Mouse (Mus musculus) G1E (cell line): ENCODE data around the gene Dgat2. TPM values are rescaled to one million over a fixed set of nuclear protein-coding genes. Genes with fewer than 3 reads are reported as not detected.

Experiments
- ATAC-seq: 2 replicates; pipeline ENCODE4 v1.8.0; 2016; ENCODE audit warnings: mild to moderate bottlenecking; ENCODE audit not compliant: insufficient number of reproducible peaks, poor library complexity, low FRiP score, severe bottlenecking; ENCODE audit errors: extremely low read depth
- DNase-seq: peaks from one replicate; pipeline ENCODE4 v3.0.0; 2012; ENCODE audit warnings: low spot score
- H3K27me3 ChIP-seq: 2 replicates; pipeline ENCODE4 v1.6.1; 2012; ENCODE audit warnings: mild to moderate bottlenecking, low read length, inconsistent platforms; ENCODE audit not compliant: insufficient read depth
- H3K36me3 ChIP-seq: replicated peaks from 2 replicates; pipeline ENCODE3; 2012; ENCODE audit warnings: mild to moderate bottlenecking, inconsistent platforms
- H3K4me1 ChIP-seq: 2 replicates; pipeline ENCODE4 v1.6.1; 2012; ENCODE audit warnings: low read depth, low read length, inconsistent platforms, mixed read lengths; ENCODE audit not compliant: insufficient read depth
- H3K4me3 ChIP-seq: 2 replicates; pipeline ENCODE4 v1.5.1; 2012; ENCODE audit warnings: low read depth, mild to moderate bottlenecking, inconsistent platforms, low read length, moderate library complexity, mixed read lengths
- H3K9me3 ChIP-seq: replicated peaks from 2 replicates; pipeline ENCODE4 v1.6.1; 2012; ENCODE audit warnings: inconsistent platforms
- CTCF ChIP-seq: IDR thresholded peaks from 2 replicates; pipeline ENCODE4 v1.5.1; 2012; ENCODE audit warnings: low read depth, low read length, inconsistent platforms, mixed read lengths
- GATA1 ChIP-seq: IDR thresholded peaks from 2 replicates; pipeline ENCODE4 v1.6.1; 2012; ENCODE audit warnings: borderline replicate concordance, low read length, inconsistent platforms, mixed read lengths
- GATA2 ChIP-seq: IDR thresholded peaks from 2 replicates; pipeline ENCODE4 v1.6.1; 2012; ENCODE audit warnings: low read depth, low read length, inconsistent platforms, borderline replicate concordance
- POLR2AphosphoS5 ChIP-seq: IDR thresholded peaks from 2 replicates; pipeline ENCODE4 v1.6.1; 2012; ENCODE audit warnings: low read depth, low read length, inconsistent platforms; ENCODE audit not compliant: insufficient replicate concordance
- TAL1 ChIP-seq: conservative IDR thresholded peaks from 2 replicates; pipeline ENCODE4 v1.6.1; 2012; ENCODE audit warnings: low read depth, low read length, inconsistent platforms, mixed read lengths
- polyA plus RNA-seq: library from polyadenylated mRNA; stranded (reverse); fragments of >175 nt; gene quantifications from 2 replicates; pipeline ENCODE4 v1.2.3, GENCODE M21; 2012
- total RNA-seq, 2 experiments: library from RNA; stranded (forward) in 1 of 2; stranded (reverse) in 1 of 2; fragments of 200-1000 nt in 1 of 2; fragments of >200 nt in 1 of 2; fragmentation: Nextera tagmentation in 1 of 2; gene quantifications; 2 replicates each; pipeline ENCODE4 v1.2.3; 2014 to 2017

Gene Dgat2
- total and polyA plus RNA-seq, 3 experiments = 0.08 to 0.27 TPM; not detected in 1

DNA sequence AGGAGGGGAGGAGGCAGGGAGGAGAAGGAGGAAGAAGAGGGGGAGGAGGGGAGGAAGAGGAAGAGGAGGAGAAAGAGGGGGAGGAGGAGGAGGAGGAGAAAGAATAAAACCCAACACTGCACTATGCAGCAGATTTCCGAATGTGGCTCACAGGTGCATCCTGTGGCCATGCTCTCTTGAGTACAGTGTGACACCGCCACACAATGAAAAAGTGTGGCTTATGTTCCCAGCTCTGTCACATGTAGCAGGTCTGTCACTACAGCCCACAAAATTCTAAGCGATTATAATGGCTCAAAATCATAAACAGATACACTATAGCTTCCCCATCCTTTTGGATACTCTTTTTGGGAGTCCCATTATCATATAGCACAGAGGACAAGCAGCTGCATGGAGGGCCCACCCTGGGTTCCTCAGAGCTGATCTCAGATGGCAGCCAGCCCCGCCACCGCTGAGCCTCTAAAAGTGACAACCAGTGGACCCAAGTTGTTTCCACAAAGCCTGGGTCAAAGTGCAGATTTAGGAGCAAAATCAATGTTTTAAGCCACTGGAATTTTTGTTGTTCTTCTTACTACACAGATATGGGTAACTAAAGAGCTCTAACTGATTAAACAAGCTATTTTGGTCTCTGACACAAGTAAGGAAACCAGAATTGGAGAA lies 61.5 kb downstream of the Dgat2 start:
- Histone ChIP-seq H3K36me3 (peaks cover 53% of the 10 kb centered on the region), H3K4me1 (peaks cover 9% of the 10 kb centered on the region), H3K4me3 (no peak overlapping the region), H3K9me3 (peaks cover 3% of the 10 kb centered on the region), H3K27me3 (no peaks in the 10 kb centered on the region)
- no peak for ATAC-seq
- TF ChIP-seq CTCF = no peak
- no peak for TF ChIP-seq GATA1
- no peak for TF ChIP-seq POLR2AphosphoS5
- no peak for TF ChIP-seq TAL1
- TF ChIP-seq GATA2 = no peak
- no peak for DNase-seq

DNA sequence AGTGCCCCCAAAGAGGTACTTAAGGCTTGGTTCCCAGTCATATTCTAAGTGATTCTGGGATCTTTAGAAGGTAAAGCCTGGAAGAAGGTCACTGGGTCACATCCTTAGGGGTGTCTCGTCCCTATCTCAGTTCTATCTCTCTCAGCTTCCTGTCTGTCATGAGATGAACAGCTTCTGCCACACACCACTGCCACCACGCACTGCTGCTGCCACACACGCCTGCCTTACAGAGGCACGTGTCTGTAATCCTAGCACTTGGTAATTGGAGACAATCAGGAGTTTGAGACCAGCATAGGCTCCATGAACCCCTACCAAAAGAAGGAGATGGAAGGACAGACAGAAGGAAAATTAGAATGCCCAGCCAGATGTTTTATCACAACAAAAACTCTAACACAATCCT lies 62.4 kb downstream of the Dgat2 start:
- Histone ChIP-seq H3K4me1 (peaks cover 9% of the 10 kb centered on the region), H3K9me3 (peaks cover 3% of the 10 kb centered on the region), H3K4me3 (no peak overlapping the region), H3K27me3 (no peaks in the 10 kb centered on the region), H3K36me3 (peaks cover 56% of the 10 kb centered on the region)
- no peak for DNase-seq
- ATAC-seq = no peak
- TF ChIP-seq CTCF = no peak
- no peak for TF ChIP-seq GATA1
- TF ChIP-seq GATA2 = no peak
- no peak for TF ChIP-seq POLR2AphosphoS5
- no peak for TF ChIP-seq TAL1

GRCm38 (mm10) chr7:99116781-99117180 lies 65.7 kb downstream of the Dgat2 start:
- no peak for DNase-seq
- Histone ChIP-seq H3K9me3 (no peaks in the 10 kb centered on the region), H3K36me3 (peaks cover 58% of the 10 kb centered on the region), H3K4me3 (no peak overlapping the region), H3K27me3 (no peaks in the 10 kb centered on the region), H3K4me1 (peaks cover 9% of the 10 kb centered on the region)
- TF ChIP-seq CTCF (no peak), POLR2AphosphoS5 (no peak), GATA1 (no peak), GATA2 (no peak), TAL1 (no peak)
- ATAC-seq = no peak

DNA sequence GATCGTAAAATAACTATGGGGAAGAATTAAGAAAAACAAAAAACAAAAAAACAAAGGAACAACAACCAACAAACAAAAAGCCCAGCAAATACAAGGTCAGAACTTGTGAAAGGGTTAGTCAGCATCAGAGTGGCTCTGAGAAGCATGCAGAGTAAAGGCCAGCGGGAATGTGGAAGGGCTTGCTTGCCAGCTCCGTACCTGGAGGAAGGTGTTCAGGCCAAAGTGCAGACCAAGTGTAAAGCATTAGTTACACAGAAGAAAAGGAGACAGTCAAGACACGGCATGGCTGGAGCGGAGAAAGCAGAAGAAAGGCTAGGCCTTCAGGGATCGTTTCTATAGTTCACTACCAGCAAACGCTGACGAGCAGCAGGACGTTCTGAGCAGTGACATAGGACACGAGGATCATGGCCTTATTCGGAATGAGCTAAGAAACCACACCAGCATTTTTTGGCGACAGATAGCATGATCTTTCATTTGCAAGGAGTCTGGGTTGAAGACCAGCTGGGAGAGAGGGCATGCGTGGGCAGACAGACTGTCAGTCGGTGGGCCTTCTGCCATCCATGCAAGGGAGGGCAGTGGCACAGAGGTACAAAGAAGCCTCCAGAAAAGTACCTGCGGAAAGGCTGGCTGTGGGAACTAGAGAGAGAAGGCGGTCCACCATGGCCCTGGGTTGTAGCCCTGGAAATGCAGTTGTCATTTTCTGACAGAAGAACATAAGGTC lies 68.4 kb downstream of the Dgat2 start:
- ATAC-seq (no peak), DNase-seq (no peak)
- TF ChIP-seq GATA1 (no peak), TAL1 (no peak), CTCF (no peak), GATA2 (no peak), POLR2AphosphoS5 (no peak)
- no peaks in the 10 kb centered on the region for H3K4me1 ChIP-seq
- no peak overlapping the region for H3K4me3 ChIP-seq
- no peaks in the 10 kb centered on the region for H3K9me3 ChIP-seq
- peaks cover 60% of the 10 kb centered on the region for H3K36me3 ChIP-seq
- no peaks in the 10 kb centered on the region for H3K27me3 ChIP-seq

- peaks cover 4% of the 10 kb centered on the region for H3K4me1 ChIP-seq
- TF ChIP-seq CTCF (no peak), GATA2 (no peak), TAL1 (no peak), GATA1 (no peak), POLR2AphosphoS5 (no peak)
- no peak overlapping the region for H3K4me3 ChIP-seq
- ATAC-seq = no peak; the same call in 1 of the 2 replicates
- H3K9me3 ChIP-seq = no peaks in the 10 kb centered on the region
- no peak for DNase-seq
- H3K36me3 ChIP-seq = peaks cover 46% of the 10 kb centered on the region
- no peaks in the 10 kb centered on the region for H3K27me3 ChIP-seq
Observed at GRCm38 (mm10) chr7:99107566-99107965, 75.0 kb downstream of the Dgat2 start.

GRCm38 (mm10) chr7:99106714-99107270 lies 75.7 kb downstream of the Dgat2 start:
- ATAC-seq (no peak), DNase-seq (no peak)
- Histone ChIP-seq H3K9me3 (no peaks in the 10 kb centered on the region), H3K27me3 (no peaks in the 10 kb centered on the region), H3K4me1 (peaks cover 11% of the 10 kb centered on the region), H3K4me3 (no peak overlapping the region), H3K36me3 (peaks cover 42% of the 10 kb centered on the region)
- TF ChIP-seq GATA1 (no peak), TAL1 (no peak), GATA2 (no peak), POLR2AphosphoS5 (no peak), CTCF (no peak)

Other genes starting within 250 kb of the Dgat2 start
- 23.3 and 25.0 TPM in 2 replicates for gene Uvrag, start 41.6 kb downstream of the Dgat2 start, total RNA-seq (2014; fragmentation: Nextera tagmentation)
- 27.5 and 29.9 TPM in 2 replicates for gene Uvrag, start 41.6 kb downstream of the Dgat2 start, total RNA-seq (2017)
- gene Uvrag, start 41.6 kb downstream of the Dgat2 start, polyA plus RNA-seq = 13.1 and 20.3 TPM in 2 replicates
- gene Mogat2, start 55.9 kb upstream of the Dgat2 start, total RNA-seq (2014; fragmentation: Nextera tagmentation) = not detected in 2 replicates
- gene Mogat2, start 55.9 kb upstream of the Dgat2 start, total RNA-seq (2017) = 0.12 TPM in 1 of 2 replicates, not detected in the other
- 0.02 and 0.07 TPM in 2 replicates for gene Mogat2, start 55.9 kb upstream of the Dgat2 start, polyA plus RNA-seq
- not detected in 2 replicates for gene Map6, start 84.7 kb upstream of the Dgat2 start, total RNA-seq (2014; fragmentation: Nextera tagmentation)
- 0.11 and 0.17 TPM in 2 replicates for gene Map6, start 84.7 kb upstream of the Dgat2 start, total RNA-seq (2017)
- gene Map6, start 84.7 kb upstream of the Dgat2 start, polyA plus RNA-seq = not detected in 2 replicates
- gene Serpinh1, start 170.5 kb upstream of the Dgat2 start, total RNA-seq (2014; fragmentation: Nextera tagmentation) = not detected in 2 replicates
- 1.3 TPM in 1 of 2 replicates, not detected in the other for gene Serpinh1, start 170.5 kb upstream of the Dgat2 start, total RNA-seq (2017)
- not detected in 2 replicates for gene Serpinh1, start 170.5 kb upstream of the Dgat2 start, polyA plus RNA-seq
- gene Gdpd5, start 198.7 kb upstream of the Dgat2 start, total RNA-seq (2014; fragmentation: Nextera tagmentation) = 0.24 TPM in 1 of 2 replicates, not detected in the other
- gene Gdpd5, start 198.7 kb upstream of the Dgat2 start, total RNA-seq (2017) = 0.23 and 0.49 TPM in 2 replicates
- 0.02 and 0.16 TPM in 2 replicates for gene Gdpd5, start 198.7 kb upstream of the Dgat2 start, polyA plus RNA-seq